Mouse (Mus musculus) ES-E14 (cell line): ENCODE data around the gene Hist1h4d.

Experiments
- HCFC1 ChIP-seq: IDR thresholded peaks from 2 replicates; pipeline ENCODE4 v1.6.1; 2012; ENCODE audit warnings: low read length, inconsistent platforms, borderline replicate concordance; ENCODE audit not compliant: insufficient read depth
- ZC3H11A ChIP-seq: IDR thresholded peaks from 2 replicates; pipeline ENCODE4 v1.6.1; 2012; ENCODE audit warnings: low read depth, mild to moderate bottlenecking, inconsistent platforms, low read length, borderline replicate concordance

GRCm38 (mm10) chr13:23609844-23610243 is 28.4 kb downstream of the Hist1h4d start:
- TF ChIP-seq HCFC1 (no peak), ZC3H11A (no peak)
